Mouse (Mus musculus) erythroblast, embryonic 14.5 days (primary cell): ENCODE results near the gene Unk.

Source experiments
- GATA1 ChIP-seq: IDR thresholded peaks from 2 replicates; pipeline ENCODE4 v1.6.1; 2012; ENCODE audit warnings: low read length, inconsistent platforms, mixed read lengths
- TAL1 ChIP-seq: IDR thresholded peaks from 3 replicates; pipeline ENCODE4 v1.6.1; 2012; ENCODE audit warnings: low read length, inconsistent platforms, mixed read lengths

- no peak for TF ChIP-seq GATA1
- no peak for TF ChIP-seq TAL1
Observed at GRCm38 (mm10) chr11:116025056-116025845, 4.9 kb upstream of the Unk start.
